In genomic region chr9:44345570-44346433, GRCm38 (mm10) we compare ENCODE assay signal across 19 mouse cellular contexts. TPM values are rescaled to one million over a fixed set of nuclear protein-coding genes. Genes with fewer than 3 reads are reported as not detected.
A peak's percentile ranks its signal among the peaks of the same experiment; 100 is the strongest.
DNase-seq lines count a peak whose midpoint lies in the region; TF ChIP-seq lines count a peak whose summit lies in the region.
"Had no signal": no experiment of that assay in that cellular context is flagged by ENCODE, and none has a peak within 500 bp of the region (broad histone marks: within the 10 kb centered on the region; RNA-seq: fewer than 3 reads in every experiment).

No protein-coding gene starts in this region.

- no peaks in the 10 kb centered on the region for H3K27me3 ChIP-seq in E14TG2a.4 (ENCODE audit: insufficient read depth, low read length)
- H3K27me3 ChIP-seq: heart, embryonic 15.5 days; neural tube, embryonic 13.5 days had no signal

- TF ChIP-seq CTCF in E14TG2a.4 (conservative IDR thresholded peaks at IDR 0.05; ENCODE audit: low read length) = no peak

- peaks cover 82% of the 10 kb centered on the region for H3K4me1 ChIP-seq in E14TG2a.4 (replicated peaks; ENCODE audit: low read depth, low read length)

- peaks cover 54% of the 10 kb centered on the region for H3K36me3 ChIP-seq in E14TG2a.4 (ENCODE audit: insufficient read depth, low read length)

- 0 out of 2 replicates have a peak overlapping the region, but pooled peaks have one; percentile 0 for H3K4me3 ChIP-seq in E14TG2a.4 (replicated peaks; ENCODE audit: low read length)
- H3K4me3 ChIP-seq: heart, adult 2 months; heart, embryonic 15.5 days; hindbrain, embryonic 10.5 days; neural tube, embryonic 13.5 days had no signal

- no peaks in the 10 kb centered on the region for H3K9me3 ChIP-seq in E14TG2a.4 (ENCODE audit: low read length)
- H3K9me3 ChIP-seq: heart, embryonic 15.5 days; hindbrain, embryonic 10.5 days; midbrain, embryonic 10.5 days; neural tube, embryonic 13.5 days had no signal

- DNase-seq in adrenal gland, adult 2 months = peak; percentile 51
- no peak for DNase-seq in adrenal gland, postnatal 25 days
- DNase-seq in layer of hippocampus, adult 9-11 months = peak; percentile 64
- DNase-seq in layer of hippocampus, postnatal 25 days (ENCODE audit: extremely low spot score in 1 of 2, low spot score in 1 of 2) = no peak
- DNase-seq in fat pad, adult 2 months (ENCODE audit: extremely low read depth, low read depth, low spot score) = peak; percentile 34
- no peak for DNase-seq in kidney, postnatal 10 days
- no peak for DNase-seq in urinary bladder, postnatal 4 days (ENCODE audit: low spot score in 2 of 2)
- DNase-seq: cerebellum, adult 11-12 months; cerebellum, postnatal 25 days; forebrain, postnatal 0 days; heart, adult 2 months; kidney, adult 18-20 months; lung, postnatal 14 days; thymus, adult 2 months had no signal

RNA-seq across cellular contexts. Expression of gene Hmbs, which starts 1.8 kb away (rescaled TPM):
- total RNA-seq in adrenal gland, adult 2 months (2021) = 10 to 100 TPM; 80.7 to 92.6 TPM
- polyA plus RNA-seq in adrenal gland, adult 2 months (2012; rRNA removed) = 75.0 and 80.6 TPM in 2 replicates
- total RNA-seq in adrenal gland, postnatal 25 days (2021) = 81.2 and 102 TPM in 2 replicates
- total RNA-seq in layer of hippocampus, postnatal 25 days (2021) = 10 to 100 TPM; 17.9 to 23.6 TPM

RNA-seq across cellular contexts. Expression of gene H2afx, which starts 11.3 kb away (rescaled TPM):
- 10 to 100 TPM; 28.1 to 37.4 TPM for total RNA-seq in adrenal gland, adult 2 months (2021)
- 124 and 134 TPM in 2 replicates for polyA plus RNA-seq in adrenal gland, adult 2 months (2012; rRNA removed)
- 56.5 and 65.2 TPM in 2 replicates for total RNA-seq in adrenal gland, postnatal 25 days (2021)
- total RNA-seq in layer of hippocampus, postnatal 25 days (2021) = 10 to 100 TPM; 50.6 to 58.4 TPM

RNA-seq across cellular contexts. Expression of gene Vps11, which starts 15.7 kb away (rescaled TPM):
- 10 to 100 TPM; 57.9 to 58.4 TPM for total RNA-seq in adrenal gland, adult 2 months (2021)
- 32.2 and 39.4 TPM in 2 replicates for polyA plus RNA-seq in adrenal gland, adult 2 months (2012; rRNA removed)
- 52.4 and 74.6 TPM in 2 replicates for total RNA-seq in adrenal gland, postnatal 25 days (2021)
- 10 to 100 TPM; 49.0 to 51.4 TPM for total RNA-seq in layer of hippocampus, postnatal 25 days (2021)

RNA-seq across cellular contexts. Expression of gene Dpagt1, which starts 20.0 kb away (rescaled TPM):
- 10 to 100 TPM; 28.2 to 36.1 TPM for total RNA-seq in adrenal gland, adult 2 months (2021)
- polyA plus RNA-seq in adrenal gland, adult 2 months (2012; rRNA removed) = 55.8 and 68.2 TPM in 2 replicates
- 34.3 and 34.5 TPM in 2 replicates for total RNA-seq in adrenal gland, postnatal 25 days (2021)
- 10 to 100 TPM; 14.2 to 15.8 TPM for total RNA-seq in layer of hippocampus, postnatal 25 days (2021)

RNA-seq across cellular contexts. Expression of gene C2cd2l, which starts 25.7 kb away (rescaled TPM):
- total RNA-seq in adrenal gland, adult 2 months (2021) = 10 to 100 TPM; 46.1 to 59.0 TPM
- 100 and 106 TPM in 2 replicates for polyA plus RNA-seq in adrenal gland, adult 2 months (2012; rRNA removed)
- 43.3 and 48.8 TPM in 2 replicates for total RNA-seq in adrenal gland, postnatal 25 days (2021)
- total RNA-seq in layer of hippocampus, postnatal 25 days (2021) = 100 to 1,000 TPM; 196 to 200 TPM

Comparison
In these comparisons a context has a peak if more than half of its experiments do, and no peak if none do; other contexts are left out.
1. DNase-seq: peak in adrenal gland, adult 2 months (single experiment), layer of hippocampus, adult 9-11 months (single experiment) and fat pad, adult 2 months (single experiment); none in adrenal gland, postnatal 25 days (single experiment), layer of hippocampus, postnatal 25 days (0 of 2), kidney, postnatal 10 days (single experiment) and urinary bladder, postnatal 4 days (0 of 2).